Mouse (Mus musculus): ENCODE results near the gene Fhod1. TPM values are rescaled to one million over a fixed set of nuclear protein-coding genes. Genes with fewer than 3 reads are reported as not detected.

The Fhod1 gene
- polyA plus RNA-seq, 1 experiment from 2014 or later: 0.79 TPM

GRCm38 (mm10) chr8:105367107-105367506, 19.4 kb upstream of the Fhod1 start:
- Histone ChIP-seq H3K27me3 (replicated peaks) (no peaks in the 10 kb centered on the region), H3K9ac (replicated peaks) (no peak overlapping the region), H3K4me2 (no peak overlapping the region), H3K36me3 (peaks cover 34% of the 10 kb centered on the region), H3K4me1 (peaks cover 5% of the 10 kb centered on the region; the same call in 1 of the 2 replicates), H3K27ac (replicated peaks) (no peak overlapping the region), H3K9me3 (replicated peaks) (no peaks in the 10 kb centered on the region), H3K4me3 (replicated peaks) (no peak overlapping the region)
- 75% methylated on average over 2 of the region's 2 CpGs for WGBS
- no peak for ATAC-seq (ENCODE audit: low FRiP score)

- Histone ChIP-seq H3K4me3 (replicated peaks) (no peak overlapping the region), H3K4me2 (no peak overlapping the region), H3K9ac (replicated peaks) (no peak overlapping the region), H3K27ac (replicated peaks) (no peak overlapping the region; the same call in 1 of the 2 replicates), H3K4me1 (peaks cover 10% of the 10 kb centered on the region), H3K9me3 (replicated peaks) (no peaks in the 10 kb centered on the region), H3K36me3 (peaks cover 33% of the 10 kb centered on the region), H3K27me3 (replicated peaks) (no peaks in the 10 kb centered on the region)
- WGBS: 65% methylated on average over 12 of the region's 12 CpGs
- ATAC-seq (ENCODE audit: low FRiP score): no peak
Observed at GRCm38 (mm10) chr8:105361751-105362702, 14.3 kb upstream of the Fhod1 start.

- H3K9ac ChIP-seq (replicated peaks): no peak overlapping the region
- 47% methylated on average over 4 of the region's 4 CpGs for WGBS
- ATAC-seq (ENCODE audit: low FRiP score): 0 out of 2 replicates have a peak, but pooled peaks have one; percentile 12
- H3K9me3 ChIP-seq (replicated peaks): no peaks in the 10 kb centered on the region
- H3K4me3 ChIP-seq (replicated peaks): no peak overlapping the region
- no peak overlapping the region for H3K4me2 ChIP-seq
- peaks cover 10% of the 10 kb centered on the region for H3K4me1 ChIP-seq
- H3K27me3 ChIP-seq (replicated peaks): no peaks in the 10 kb centered on the region
- no peak overlapping the region for H3K27ac ChIP-seq (replicated peaks)
- peaks cover 36% of the 10 kb centered on the region for H3K36me3 ChIP-seq
Observed at GRCm38 (mm10) chr8:105359646-105360045, 11.9 kb upstream of the Fhod1 start.

GRCm38 (mm10) chr8:105359208-105359607, 11.5 kb upstream of the Fhod1 start:
- H3K4me1 ChIP-seq: peaks cover 10% of the 10 kb centered on the region
- H3K4me2 ChIP-seq: no peak overlapping the region
- H3K4me3 ChIP-seq (replicated peaks): no peak overlapping the region
- no peak for ATAC-seq (ENCODE audit: low FRiP score)
- H3K27ac ChIP-seq (replicated peaks): no peak overlapping the region
- H3K27me3 ChIP-seq (replicated peaks): no peaks in the 10 kb centered on the region
- peaks cover 32% of the 10 kb centered on the region for H3K36me3 ChIP-seq
- H3K9me3 ChIP-seq (replicated peaks): no peaks in the 10 kb centered on the region
- 79% methylated on average over 15 of the region's 15 CpGs for WGBS
- no peak overlapping the region for H3K9ac ChIP-seq (replicated peaks)

GRCm38 (mm10) chr8:105356681-105357080, 8.9 kb upstream of the Fhod1 start:
- Histone ChIP-seq H3K9ac (replicated peaks) (no peak overlapping the region), H3K4me2 (no peak overlapping the region), H3K36me3 (peaks cover 23% of the 10 kb centered on the region), H3K27me3 (replicated peaks) (no peaks in the 10 kb centered on the region), H3K9me3 (replicated peaks) (no peaks in the 10 kb centered on the region), H3K27ac (replicated peaks) (no peak overlapping the region), H3K4me1 (peaks cover 1% of the 10 kb centered on the region), H3K4me3 (replicated peaks) (no peak overlapping the region)
- WGBS: 87% methylated on average over 14 of the region's 14 CpGs
- no peak for ATAC-seq (ENCODE audit: low FRiP score)

GRCm38 (mm10) chr8:105355179-105356024, 7.6 kb upstream of the Fhod1 start:
- H3K9ac ChIP-seq (replicated peaks): no peak overlapping the region
- no peak overlapping the region for H3K27ac ChIP-seq (replicated peaks)
- ATAC-seq (ENCODE audit: low FRiP score): no peak
- H3K36me3 ChIP-seq: peaks cover 23% of the 10 kb centered on the region
- H3K4me1 ChIP-seq: peaks cover 10% of the 10 kb centered on the region
- H3K27me3 ChIP-seq (replicated peaks): no peaks in the 10 kb centered on the region
- H3K4me3 ChIP-seq (replicated peaks): no peak overlapping the region
- no peak overlapping the region for H3K4me2 ChIP-seq
- no peaks in the 10 kb centered on the region for H3K9me3 ChIP-seq (replicated peaks)
- 71% methylated on average over 26 of the region's 26 CpGs for WGBS

GRCm38 (mm10) chr8:105354549-105354948, 6.8 kb upstream of the Fhod1 start:
- ATAC-seq (ENCODE audit: low FRiP score): no peak
- H3K27ac ChIP-seq (replicated peaks): no peak overlapping the region

GRCm38 (mm10) chr8:105353583-105354135, 5.9 kb upstream of the Fhod1 start:
- no peak overlapping the region for H3K27ac ChIP-seq (replicated peaks)
- H3K4me3 ChIP-seq (replicated peaks): no peak overlapping the region
- peaks cover 23% of the 10 kb centered on the region for H3K36me3 ChIP-seq
- peaks cover 21% of the 10 kb centered on the region for H3K4me1 ChIP-seq
- 78% methylated on average over 8 of the region's 8 CpGs for WGBS
- no peaks in the 10 kb centered on the region for H3K9me3 ChIP-seq (replicated peaks)
- ATAC-seq (ENCODE audit: low FRiP score): no peak
- no peak overlapping the region for H3K4me2 ChIP-seq
- H3K9ac ChIP-seq (replicated peaks): no peak overlapping the region
- no peaks in the 10 kb centered on the region for H3K27me3 ChIP-seq (replicated peaks)

More at GRCm38 (mm10) chr8:105354549-105354948, 6.8 kb upstream of the Fhod1 start:
- WGBS: 86% methylated on average over 4 of the region's 4 CpGs
- Histone ChIP-seq H3K4me2 (no peak overlapping the region), H3K36me3 (peaks cover 23% of the 10 kb centered on the region), H3K4me1 (peaks cover 18% of the 10 kb centered on the region), H3K9me3 (replicated peaks) (no peaks in the 10 kb centered on the region), H3K9ac (replicated peaks) (no peak overlapping the region), H3K4me3 (replicated peaks) (no peak overlapping the region), H3K27me3 (replicated peaks) (no peaks in the 10 kb centered on the region)

GRCm38 (mm10) chr8:105350186-105350585, 2.4 kb upstream of the Fhod1 start:
- 40% methylated on average over 7 of the region's 7 CpGs for WGBS
- peaks cover 3% of the 10 kb centered on the region; the same call in 1 of the 2 replicates for H3K36me3 ChIP-seq
- peak overlapping the region; percentile 81 for H3K27ac ChIP-seq (replicated peaks)
- peaks cover 49% of the 10 kb centered on the region for H3K4me1 ChIP-seq
- no peaks in the 10 kb centered on the region for H3K9me3 ChIP-seq (replicated peaks)
- H3K4me2 ChIP-seq: peak overlapping the region; percentile 98
- H3K9ac ChIP-seq (replicated peaks): peak overlapping the region; percentile 82; the same call in 1 of the 2 replicates
- peaks cover 13% of the 10 kb centered on the region for H3K27me3 ChIP-seq (replicated peaks)
- no peak for ATAC-seq (ENCODE audit: low FRiP score)
- H3K4me3 ChIP-seq (replicated peaks): peak overlapping the region; percentile 79

GRCm38 (mm10) chr8:105349096-105349771, 1.5 kb upstream of the Fhod1 start:
- 1% methylated on average over 47 of the region's 48 CpGs for WGBS
- H3K4me1 ChIP-seq: peaks cover 49% of the 10 kb centered on the region
- ATAC-seq (ENCODE audit: low FRiP score): peak; percentile 33
- H3K9me3 ChIP-seq (replicated peaks): no peaks in the 10 kb centered on the region
- no peaks in the 10 kb centered on the region for H3K36me3 ChIP-seq
- peak overlapping the region; percentile 98 for H3K4me2 ChIP-seq
- H3K4me3 ChIP-seq (replicated peaks): peak overlapping the region; percentile 79
- H3K9ac ChIP-seq (replicated peaks): peak overlapping the region; percentile 82
- peaks cover 13% of the 10 kb centered on the region for H3K27me3 ChIP-seq (replicated peaks)
- H3K27ac ChIP-seq (replicated peaks): peak overlapping the region; percentile 81
